Mouse (Mus musculus) heart, postnatal 0 days (tissue): ENCODE data around the gene Rerg. TPM values are rescaled to one million over a fixed set of nuclear protein-coding genes. Genes with fewer than 3 reads are reported as not detected.

Source experiments
- ATAC-seq: fragments of 200-750 bp; cut with Nextera tagmentation; 2 replicates; pipeline ENCODE4 v1.8.0; 2017; ENCODE audit warnings: low read depth, moderate number of reproducible peaks, moderate library complexity; ENCODE audit not compliant: insufficient read depth
- DNase-seq: peaks from one replicate; pipeline ENCODE4 v3.0.0-alpha.2; 2016; ENCODE audit warnings: low spot score
- H3K27ac ChIP-seq: fragments of 300-500 bp; sonication (generic); 2 replicates; pipeline ENCODE4 v1.5.1; 2014; ENCODE audit warnings: low read depth, mild to moderate bottlenecking
- H3K27me3 ChIP-seq: fragments of 300-500 bp; sonication (generic); 2 replicates; pipeline ENCODE4 v1.6.1; 2014; ENCODE audit warnings: low read length, mixed read lengths; ENCODE audit not compliant: control insufficient read depth, insufficient read depth
- H3K36me3 ChIP-seq: fragments of 300-500 bp; sonication (generic); replicated peaks from 2 replicates; pipeline ENCODE4 v1.6.1; 2014; ENCODE audit warnings: low read length, mixed read lengths; ENCODE audit not compliant: control insufficient read depth, insufficient read depth
- H3K4me1 ChIP-seq: fragments of 300-500 bp; sonication (generic); 2 replicates; pipeline ENCODE4 v1.6.1; 2014; ENCODE audit warnings: antibody characterized with exemption; ENCODE audit not compliant: control insufficient read depth, insufficient read depth
- H3K4me2 ChIP-seq: fragments of 300-500 bp; sonication (generic); 2 replicates; pipeline ENCODE4 v1.6.1; 2014; ENCODE audit warnings: low read depth, mild to moderate bottlenecking, low read length, moderate library complexity
- H3K4me3 ChIP-seq: fragments of 300-500 bp; sonication (generic); 2 replicates; pipeline ENCODE4 v1.5.1; 2014; ENCODE audit warnings: low read depth, low read length
- H3K9ac ChIP-seq: fragments of 300-500 bp; sonication (generic); replicated peaks from 2 replicates; pipeline ENCODE4 v1.6.1; 2014; ENCODE audit warnings: low read depth, low read length, mixed read lengths
- H3K9me3 ChIP-seq: fragments of 300-500 bp; sonication (generic); replicated peaks from 2 replicates; pipeline ENCODE4 v1.6.1; 2016; ENCODE audit warnings: low read length; ENCODE audit not compliant: control insufficient read depth
- CTCF ChIP-seq: IDR thresholded peaks from 2 replicates; pipeline ENCODE4 v1.5.1; 2016; ENCODE audit warnings: antibody characterized with exemption, control low read depth, low read depth
- EP300 ChIP-seq: IDR thresholded peaks from 2 replicates; pipeline ENCODE4 v1.6.1; 2016; ENCODE audit warnings: antibody characterized with exemption, low read depth
- WGBS: fragments of 180-500 bp; shearing (Covaris S2); extraction: QIAGEN DNeasy Blood & Tissue Kit; methylation state at CpG from one replicate; pipeline ENCODE4 v1.1.7; 2014; 5-methylcytosine and 5-hydroxymethylcytosine counted together
- polyA plus RNA-seq: library from polyadenylated mRNA; unstranded; fragments of >200 nt; fragmentation: Nextera tagmentation; extraction: Ambion mirVana; gene quantifications from 2 replicates; pipeline ENCODE4 v1.2.1, GENCODE M21; 2015
- total RNA-seq: library from RNA; depleted of rRNA; stranded (reverse); fragments of >200 nt; gene quantifications from 2 replicates; pipeline ENCODE4 v1.2.3, GENCODE M21; 2014; ENCODE audit warnings: low replicate concordance

Gene Rerg
- total and polyA plus RNA-seq, 2 experiments from 2014 or later = 0.88 to 4.3 TPM

DNA sequence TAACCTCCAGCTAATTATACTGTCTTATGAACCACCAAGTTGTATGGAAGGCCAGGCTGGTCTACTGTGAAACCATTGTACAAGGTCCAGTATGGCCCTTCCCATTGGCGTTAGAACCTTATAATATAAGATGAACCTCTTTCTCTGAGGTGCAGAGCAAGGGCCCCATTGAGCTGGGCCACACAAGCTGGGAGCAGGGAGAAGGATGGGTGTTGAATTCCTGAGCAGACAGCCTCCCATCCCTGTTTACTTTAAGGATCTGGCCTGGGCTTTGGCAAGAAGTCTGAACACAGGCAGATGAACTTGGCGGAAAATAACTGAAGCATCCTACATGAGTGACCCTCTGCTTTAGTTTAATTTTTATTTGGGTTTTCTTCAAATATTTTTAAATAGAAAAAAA, 75.8 kb downstream of the Rerg start:
- Histone ChIP-seq H3K4me1 (no peaks in the 10 kb centered on the region), H3K4me2 (no peak overlapping the region), H3K9me3 (peaks cover 4% of the 10 kb centered on the region; the same call in 1 of the 2 replicates), H3K27ac (no peak overlapping the region), H3K36me3 (no peaks in the 10 kb centered on the region), H3K9ac (no peak overlapping the region), H3K27me3 (no peaks in the 10 kb centered on the region), H3K4me3 (no peak overlapping the region)
- TF ChIP-seq CTCF = no peak
- no peak for TF ChIP-seq EP300
- ATAC-seq (no peak), DNase-seq (no peak)
- WGBS = 84% methylated on average over 2 of the region's 2 CpGs

DNA sequence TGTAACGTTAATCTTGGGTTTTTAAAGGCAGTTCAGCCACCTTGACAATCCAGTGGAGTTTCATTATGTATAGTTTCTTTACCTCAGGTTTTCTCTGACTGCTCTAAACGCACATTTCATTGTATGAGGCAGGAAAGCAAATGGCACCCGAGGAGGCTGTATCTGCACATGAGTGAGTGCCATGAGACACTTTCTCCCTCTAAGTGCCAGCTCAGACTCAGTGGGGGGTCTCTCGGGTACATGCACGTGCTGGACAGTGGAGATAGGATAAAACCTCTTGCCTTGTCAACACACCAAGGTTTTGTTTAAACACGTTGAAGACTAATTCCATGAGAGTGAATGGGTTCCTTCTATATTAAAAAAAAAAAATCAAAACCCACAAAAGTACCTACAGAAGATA, 81.8 kb downstream of the Rerg start:
- Histone ChIP-seq H3K27ac (no peak overlapping the region), H3K36me3 (no peaks in the 10 kb centered on the region), H3K9me3 (peaks cover 4% of the 10 kb centered on the region; the same call in 1 of the 2 replicates), H3K9ac (no peak overlapping the region), H3K27me3 (no peaks in the 10 kb centered on the region), H3K4me1 (no peaks in the 10 kb centered on the region), H3K4me2 (no peak overlapping the region), H3K4me3 (no peak overlapping the region)
- no peak for TF ChIP-seq CTCF
- TF ChIP-seq EP300 = no peak
- DNase-seq (no peak), ATAC-seq (no peak)
- WGBS = 51% methylated on average over 6 of the region's 6 CpGs

GRCm38 (mm10) chr6:137087956-137088355, 82.3 kb downstream of the Rerg start:
- H3K36me3 ChIP-seq = no peaks in the 10 kb centered on the region
- H3K4me2 ChIP-seq = no peak overlapping the region
- WGBS = 85% methylated on average over 5 of the region's 5 CpGs
- peaks cover 4% of the 10 kb centered on the region; the same call in 1 of the 2 replicates for H3K9me3 ChIP-seq
- no peak for ATAC-seq
- DNase-seq = no peak
- H3K27ac ChIP-seq = no peak overlapping the region
- no peak for TF ChIP-seq EP300
- no peak for TF ChIP-seq CTCF
- no peaks in the 10 kb centered on the region for H3K4me1 ChIP-seq
- H3K27me3 ChIP-seq = no peaks in the 10 kb centered on the region
- H3K4me3 ChIP-seq = no peak overlapping the region
- H3K9ac ChIP-seq = no peak overlapping the region

- Histone ChIP-seq H3K9ac (no peak overlapping the region), H3K9me3 (peaks cover 4% of the 10 kb centered on the region; the same call in 1 of the 2 replicates), H3K27me3 (no peaks in the 10 kb centered on the region), H3K4me3 (no peak overlapping the region), H3K36me3 (no peaks in the 10 kb centered on the region), H3K4me2 (no peak overlapping the region), H3K4me1 (no peaks in the 10 kb centered on the region), H3K27ac (no peak overlapping the region)
- ATAC-seq = no peak
- no peak for TF ChIP-seq CTCF
- TF ChIP-seq EP300 = no peak
- DNase-seq = no peak
- WGBS = 74% methylated on average over 3 of the region's 3 CpGs
These were observed 82.8 kb downstream of the Rerg start for GRCm38 (mm10) chr6:137087470-137087869.

DNA sequence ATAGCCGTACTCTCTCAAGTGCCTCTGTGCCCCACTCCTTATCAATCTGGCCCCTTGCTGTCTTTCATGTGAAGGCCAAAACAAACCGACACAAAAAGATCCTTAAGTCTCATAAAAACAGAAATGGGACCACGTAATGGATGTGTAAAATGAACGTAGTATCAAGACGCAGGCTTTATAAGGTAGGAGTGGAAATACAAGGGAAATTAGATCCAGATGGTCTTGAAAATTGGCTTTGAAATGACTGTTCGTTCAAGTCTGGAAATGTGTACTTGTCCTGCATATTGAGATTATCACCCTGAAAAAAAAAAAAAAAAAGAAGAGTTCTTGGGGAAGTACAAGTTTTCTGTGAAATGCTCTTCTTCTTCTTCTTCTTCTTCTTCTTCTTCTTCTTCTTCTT, 90.6 kb downstream of the Rerg start:
- no peaks in the 10 kb centered on the region for H3K4me1 ChIP-seq
- ATAC-seq (no peak), DNase-seq (no peak)
- no peaks in the 10 kb centered on the region for H3K9me3 ChIP-seq
- no peaks in the 10 kb centered on the region for H3K27me3 ChIP-seq
- no peak overlapping the region for H3K27ac ChIP-seq
- no peaks in the 10 kb centered on the region for H3K36me3 ChIP-seq
- no peak overlapping the region for H3K4me3 ChIP-seq
- TF ChIP-seq CTCF = no peak
- TF ChIP-seq EP300 = no peak
- 69% methylated on average over 6 of the region's 6 CpGs for WGBS
- H3K4me2 ChIP-seq = no peak overlapping the region
- H3K9ac ChIP-seq = no peak overlapping the region

DNA sequence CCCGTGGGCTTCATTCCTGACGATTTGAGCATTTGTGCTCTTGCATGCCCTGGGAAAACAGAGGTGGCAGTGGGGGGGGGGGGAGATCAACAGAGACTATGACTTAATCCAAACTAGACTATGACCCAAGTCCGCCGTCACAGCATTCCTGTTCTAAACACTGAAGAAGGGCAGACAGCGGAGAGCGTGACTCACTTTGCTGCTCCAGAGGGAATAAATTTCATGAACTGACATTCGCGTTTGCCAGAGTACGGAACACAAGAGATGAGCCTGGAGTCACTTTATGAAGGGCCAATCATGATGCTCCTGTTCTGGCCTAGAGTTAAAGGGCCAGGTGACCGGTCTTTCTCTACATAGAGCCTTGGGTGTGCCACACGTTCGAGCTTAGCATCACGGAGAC, 93.6 kb downstream of the Rerg start:
- Histone ChIP-seq H3K27me3 (no peaks in the 10 kb centered on the region), H3K36me3 (no peaks in the 10 kb centered on the region), H3K9ac (no peak overlapping the region), H3K9me3 (no peaks in the 10 kb centered on the region), H3K4me1 (no peaks in the 10 kb centered on the region), H3K4me3 (no peak overlapping the region), H3K4me2 (no peak overlapping the region), H3K27ac (peak overlapping the region; percentile 43)
- WGBS = 74% methylated on average over 13 of the region's 13 CpGs
- DNase-seq (no peak), ATAC-seq (no peak)
- no peak for TF ChIP-seq EP300
- no peak for TF ChIP-seq CTCF
